Mouse (Mus musculus) midbrain, embryonic 14.5 days (tissue): ENCODE measurements around the gene Tpst1. TPM values are rescaled to one million over a fixed set of nuclear protein-coding genes. Genes with fewer than 3 reads are reported as not detected.
"Not testable (repeated sequence)": the region's sequence is repeated elsewhere in the genome, so short reads cannot be mapped to it uniquely, and the experiment has no call there.

Experiments used
- ATAC-seq: fragments of 200-750 bp; cut with Nextera tagmentation; 2 replicates; pipeline ENCODE4 v1.8.0; 2017; ENCODE audit warnings: moderate number of reproducible peaks, moderate library complexity; ENCODE audit not compliant: low FRiP score, low TSS enrichment
- DNase-seq: peaks from one replicate; pipeline ENCODE4 v3.0.0-alpha.2; 2015
- H3K27ac ChIP-seq: fragments of 300-500 bp; sonication (generic); replicated peaks from 2 replicates; pipeline ENCODE4 v1.5.1; 2014; ENCODE audit warnings: mild to moderate bottlenecking, low read depth, low read length, moderate library complexity
- H3K27me3 ChIP-seq: fragments of 300-500 bp; sonication (generic); 2 replicates; pipeline ENCODE4 v1.6.1; 2014; ENCODE audit warnings: low read length, control low read depth, mixed read lengths; ENCODE audit not compliant: control insufficient read depth, insufficient read depth
- H3K36me3 ChIP-seq: fragments of 300-500 bp; sonication (generic); 2 replicates; pipeline ENCODE4 v1.6.1; 2014; ENCODE audit warnings: low read length, control low read depth; ENCODE audit not compliant: control insufficient read depth, insufficient read depth
- H3K4me1 ChIP-seq: fragments of 300-500 bp; sonication (generic); 2 replicates; pipeline ENCODE4 v1.6.1; 2014; ENCODE audit warnings: mild to moderate bottlenecking, antibody characterized with exemption, low read length, control low read depth; ENCODE audit not compliant: control insufficient read depth, insufficient read depth
- H3K4me2 ChIP-seq: fragments of 300-500 bp; sonication (generic); 2 replicates; pipeline ENCODE4 v1.6.1; 2014; ENCODE audit warnings: mild to moderate bottlenecking, low read length, moderate library complexity
- H3K4me3 ChIP-seq: fragments of 300-500 bp; sonication (generic); replicated peaks from 2 replicates; pipeline ENCODE4 v1.5.1; 2014; ENCODE audit warnings: low read depth, low read length
- H3K9ac ChIP-seq: fragments of 300-500 bp; sonication (generic); replicated peaks from 2 replicates; pipeline ENCODE4 v1.6.1; 2014; ENCODE audit warnings: mild to moderate bottlenecking, low read length, moderate library complexity
- H3K9me3 ChIP-seq: fragments of 300-500 bp; sonication (generic); 2 replicates; pipeline ENCODE4 v1.6.1; 2016; ENCODE audit warnings: low read length, control low read depth, mixed read lengths; ENCODE audit not compliant: control insufficient read depth
- WGBS: fragments of 180-500 bp; shearing (Covaris S2); extraction: QIAGEN DNeasy Blood & Tissue Kit; methylation state at CpG from one replicate; pipeline ENCODE4 v1.1.7; 2014; 5-methylcytosine and 5-hydroxymethylcytosine counted together
- polyA plus RNA-seq: library from polyadenylated mRNA; unstranded; fragments of >200 nt; fragmentation: Nextera tagmentation; extraction: Ambion mirVana; gene quantifications from 2 replicates; pipeline ENCODE4 v1.2.1, GENCODE M21; 2014

The Tpst1 gene
- 41.5 and 55.8 TPM in 2 replicates for polyA plus RNA-seq

GRCm38 (mm10) chr5:130073026-130073425 lies at the start of gene Tpst1:
TSS of gene Tpst1 (plus strand) at chr5:130073326.
- DNase-seq (no peak), ATAC-seq (no peak)
- Histone ChIP-seq H3K36me3 (no peaks in the 10 kb centered on the region), H3K4me1 (no peaks in the 10 kb centered on the region), H3K4me2 (no peak within 1 kb of the TSS), H3K9ac (no peak within 1 kb of the TSS), H3K9me3 (no peaks in the 10 kb centered on the region; the same call in 1 of the 2 replicates), H3K27me3 (no peaks in the 10 kb centered on the region), H3K4me3 (no peak within 1 kb of the TSS), H3K27ac (no peak within 1 kb of the TSS)
- 90% methylated on average over 6 of the region's 6 CpGs for WGBS

GRCm38 (mm10) chr5:130023767-130024539 lies 49.2 kb upstream of the Tpst1 start:
- WGBS: under 1% methylated on average over 32 of the region's 32 CpGs
- peak; percentile 94 for DNase-seq
- no peaks in the 10 kb centered on the region for H3K27me3 ChIP-seq
- peaks cover 4% of the 10 kb centered on the region; the same call in 1 of the 2 replicates for H3K4me1 ChIP-seq
- peak overlapping the region; percentile 79 for H3K27ac ChIP-seq
- H3K36me3 ChIP-seq: no peaks in the 10 kb centered on the region
- peak overlapping the region; percentile 60 for H3K9ac ChIP-seq
- peak; percentile 82 for ATAC-seq
- H3K4me3 ChIP-seq: peak overlapping the region; percentile 59
- peak overlapping the region; percentile 93 for H3K4me2 ChIP-seq
- no peaks in the 10 kb centered on the region for H3K9me3 ChIP-seq

DNA sequence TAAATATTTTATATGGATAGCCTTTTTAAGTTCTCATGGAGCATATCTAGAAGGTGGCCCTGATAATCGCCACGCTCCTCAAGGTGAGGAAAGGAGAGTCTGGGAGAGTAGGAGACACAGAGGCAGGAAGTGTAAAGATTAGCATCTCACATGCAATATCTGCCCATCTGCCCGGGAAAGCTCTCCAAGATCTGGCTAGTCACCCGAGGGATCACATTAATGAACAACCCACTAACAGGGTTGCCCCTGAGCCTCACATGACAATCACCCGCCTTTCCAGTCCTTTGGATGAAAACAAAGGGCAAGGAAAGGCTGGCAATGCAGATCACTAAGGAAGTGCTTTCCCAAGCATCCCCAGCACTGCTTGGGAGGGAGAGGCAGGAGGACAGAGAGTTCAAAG lies 46.0 kb upstream of the Tpst1 start:
- Histone ChIP-seq H3K9ac (no peak overlapping the region), H3K4me2 (no peak overlapping the region), H3K9me3 (no peaks in the 10 kb centered on the region), H3K4me1 (peaks cover 12% of the 10 kb centered on the region; the same call in 1 of the 2 replicates), H3K4me3 (no peak overlapping the region), H3K27ac (no peak overlapping the region), H3K27me3 (no peaks in the 10 kb centered on the region), H3K36me3 (no peaks in the 10 kb centered on the region)
- ATAC-seq (no peak), DNase-seq (no peak)
- 82% methylated on average over 5 of the region's 5 CpGs for WGBS

- Histone ChIP-seq H3K4me1 (peaks cover 12% of the 10 kb centered on the region; the same call in 1 of the 2 replicates), H3K4me2 (no peak overlapping the region), H3K27ac (no peak overlapping the region), H3K9ac (no peak overlapping the region), H3K4me3 (no peak overlapping the region), H3K27me3 (no peaks in the 10 kb centered on the region), H3K36me3 (no peaks in the 10 kb centered on the region), H3K9me3 (no peaks in the 10 kb centered on the region)
- DNase-seq (no peak), ATAC-seq (no peak)
- 83% methylated on average over 7 of the region's 7 CpGs for WGBS
Observed at GRCm38 (mm10) chr5:130027696-130028095, 45.4 kb upstream of the Tpst1 start.

DNA sequence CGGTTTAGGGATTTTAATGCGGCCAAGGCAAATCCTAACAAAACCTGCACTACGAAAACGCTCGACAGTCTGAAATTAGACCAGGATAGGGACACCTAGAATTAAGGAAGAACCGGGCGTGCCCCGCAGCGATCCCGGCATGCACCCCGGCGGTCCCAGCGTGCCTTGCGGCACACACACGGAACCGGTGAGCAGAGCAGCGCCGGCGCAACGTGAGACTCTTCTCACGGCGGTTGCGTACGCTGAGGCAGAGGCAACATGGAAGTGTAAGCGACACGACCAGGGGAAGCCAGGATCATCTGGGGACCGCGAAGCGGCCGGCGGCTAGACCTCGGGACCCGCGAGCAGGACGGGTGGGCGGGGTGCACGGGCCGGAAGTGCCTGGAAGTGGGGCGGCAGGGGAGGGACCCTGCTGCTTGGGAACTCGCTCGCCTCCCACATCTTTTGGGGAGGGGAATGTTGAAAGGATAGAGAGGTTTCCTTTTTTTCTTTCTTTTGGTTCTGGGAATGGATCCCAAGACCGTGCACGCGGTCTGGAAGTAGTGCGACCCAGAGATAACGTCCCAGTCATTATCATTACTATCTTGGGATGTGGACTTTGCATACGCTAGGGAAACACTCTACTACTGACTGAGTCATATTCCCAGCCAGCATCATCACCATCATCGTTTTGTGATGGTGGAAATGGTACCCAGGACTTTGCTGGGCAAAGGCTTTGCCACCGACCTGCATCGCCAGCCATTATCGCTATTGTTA lies 43.8 kb upstream of the Tpst1 start, which contains the start of the genes Asl and Crcp:
Asl (minus strand) TSS at position 106 of the 756 bp plus-strand sequence.
Crcp (plus strand) TSS at position 149 of the 756 bp plus-strand sequence.
- Histone ChIP-seq H3K9ac (peak within 1 kb of the TSS; percentile 90), H3K4me1 (peaks cover 9% of the 10 kb centered on the region; the same call in 1 of the 2 replicates), H3K4me2 (peak within 1 kb of the TSS; percentile 78), H3K27me3 (no peaks in the 10 kb centered on the region), H3K9me3 (no peaks in the 10 kb centered on the region), H3K36me3 (no peaks in the 10 kb centered on the region), H3K27ac (peak within 1 kb of the TSS; percentile 93), H3K4me3 (peak within 1 kb of the TSS; percentile 70)
- peak; percentile 92 for DNase-seq
- peak; percentile 82 for ATAC-seq
- WGBS: 2% methylated on average over 51 of the region's 51 CpGs

GRCm38 (mm10) chr5:130031410-130032390 lies 41.4 kb upstream of the Tpst1 start:
- WGBS: 92% methylated on average over 19 of the region's 19 CpGs
- DNase-seq (no peak), ATAC-seq (no peak)
- peaks cover 9% of the 10 kb centered on the region; the same call in 1 of the 2 replicates for H3K4me1 ChIP-seq
- H3K4me3 ChIP-seq: no peak overlapping the region
- H3K9ac ChIP-seq: no peak overlapping the region
- peaks cover 8% of the 10 kb centered on the region for H3K36me3 ChIP-seq
- no peak overlapping the region for H3K4me2 ChIP-seq
- no peak overlapping the region for H3K27ac ChIP-seq
- no peaks in the 10 kb centered on the region for H3K9me3 ChIP-seq
- H3K27me3 ChIP-seq: no peaks in the 10 kb centered on the region

- Histone ChIP-seq H3K4me2 (no peak overlapping the region), H3K4me3 (no peak overlapping the region), H3K27ac (no peak overlapping the region), H3K9ac (no peak overlapping the region), H3K9me3 (no peaks in the 10 kb centered on the region), H3K36me3 (peaks cover 21% of the 10 kb centered on the region), H3K4me1 (peaks cover 9% of the 10 kb centered on the region; the same call in 1 of the 2 replicates), H3K27me3 (no peaks in the 10 kb centered on the region)
- 89% methylated on average over 2 of the region's 2 CpGs for WGBS
- ATAC-seq (no peak), DNase-seq (no peak)
Observed at GRCm38 (mm10) chr5:130033869-130034268, 39.3 kb upstream of the Tpst1 start.

- not testable (repeated sequence) for H3K27me3 ChIP-seq, ATAC-seq, H3K27ac ChIP-seq, H3K4me3 ChIP-seq, H3K4me2 ChIP-seq, H3K9me3 ChIP-seq, H3K4me1 ChIP-seq, DNase-seq, H3K9ac ChIP-seq
- WGBS: 62% methylated on average over 2 of the region's 2 CpGs
- peaks cover 38% of the 10 kb centered on the region for H3K36me3 ChIP-seq
Observed at GRCm38 (mm10) chr5:130036300-130036699, 36.8 kb upstream of the Tpst1 start.
